Mouse (Mus musculus): ENCODE data around the gene Cyp2e1. TPM values are rescaled to one million over a fixed set of nuclear protein-coding genes. Genes with fewer than 3 reads are reported as not detected.

Cyp2e1 gene
- not detected in 2 replicates for polyA plus RNA-seq (2015; fragmentation: Nextera tagmentation; extraction: Ambion mirVana)

DNA sequence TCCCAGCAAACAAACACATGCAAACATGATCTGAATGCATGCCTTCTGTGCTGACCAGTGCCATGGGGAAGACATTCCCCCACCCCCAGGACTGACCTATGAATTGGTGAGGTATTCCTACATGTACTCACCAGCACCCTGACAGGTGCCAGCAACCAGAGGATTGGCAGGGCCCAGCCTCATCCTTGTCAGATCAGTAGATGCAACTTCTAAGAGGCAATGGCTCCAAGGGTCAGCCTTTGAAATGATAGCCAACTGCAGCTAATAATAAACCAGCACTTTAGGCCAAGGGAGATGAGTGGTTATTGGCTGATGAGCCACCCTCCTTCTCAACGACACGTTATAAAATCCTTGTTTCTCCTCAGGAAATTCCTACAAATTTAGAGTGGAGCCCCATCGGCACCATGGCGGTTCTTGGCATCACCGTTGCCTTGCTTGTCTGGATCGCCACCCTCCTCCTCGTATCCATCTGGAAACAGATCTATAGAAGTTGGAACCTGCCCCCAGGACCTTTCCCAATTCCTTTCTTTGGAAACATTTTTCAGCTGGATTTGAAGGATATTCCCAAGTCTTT, at the start of gene Cyp2e1:
TSS of gene Cyp2e1 (plus strand) at position 293 of the 574 bp plus-strand sequence.
- ATAC-seq (ENCODE audit: insufficient read depth, low FRiP score) = no peak

DNA sequence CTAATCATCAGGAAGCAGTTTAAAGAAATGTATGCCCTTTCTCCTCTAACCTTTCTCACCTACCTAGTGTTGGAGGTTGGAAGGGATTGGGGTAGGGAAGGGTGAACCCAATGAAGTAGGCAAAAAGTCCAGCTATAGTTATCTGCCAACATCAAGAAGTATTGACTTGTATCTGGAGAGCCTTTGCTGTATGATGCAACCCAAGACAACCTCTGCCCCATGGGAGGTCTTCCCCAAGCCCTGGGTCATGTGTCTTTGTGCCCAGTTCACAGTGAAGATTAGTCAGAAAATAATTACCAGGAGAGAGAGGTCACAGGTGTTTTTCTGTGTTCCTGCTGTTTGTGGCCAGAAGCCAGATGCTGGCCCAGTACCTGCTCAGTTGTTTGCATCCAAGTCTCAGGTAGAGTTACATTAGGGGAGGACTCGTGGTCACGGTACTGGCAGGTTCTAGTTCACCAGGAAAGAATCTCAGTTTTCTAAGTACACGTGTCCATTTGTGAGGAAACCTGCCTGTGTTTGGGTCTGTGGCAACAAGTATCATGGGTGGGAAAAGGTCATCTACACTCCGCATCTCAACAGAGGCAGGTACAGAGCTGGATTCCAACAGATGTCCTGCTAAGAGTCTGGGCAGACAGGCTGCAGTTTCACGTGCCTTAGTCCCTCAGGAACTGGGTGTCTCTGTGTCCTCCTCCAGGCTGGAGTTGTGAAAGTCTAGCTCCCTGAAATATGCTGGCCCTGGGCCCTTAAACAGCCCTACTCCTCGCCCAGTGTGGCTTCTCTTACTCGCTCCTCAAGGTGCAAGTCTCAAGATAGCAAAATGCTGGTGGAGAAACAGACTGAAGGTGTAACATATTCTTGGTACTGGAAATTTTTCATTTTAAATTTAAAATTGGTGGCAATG, 46.1 kb upstream of the Cyp2e1 start:
- no peak overlapping the region for H3K27ac ChIP-seq (ENCODE audit: low read length)
- WGBS = 83% methylated on average over 7 of the region's 7 CpGs
- no peaks in the 10 kb centered on the region for H3K4me1 ChIP-seq (ENCODE audit: control insufficient read depth, insufficient read depth, low read length)
- H3K9me3 ChIP-seq (replicated peaks; ENCODE audit: control insufficient read depth, low read length) = no peaks in the 10 kb centered on the region
- no peaks in the 10 kb centered on the region for H3K36me3 ChIP-seq (ENCODE audit: control insufficient read depth, insufficient read depth, low read length)
- H3K4me2 ChIP-seq (ENCODE audit: low read depth, low read length) = no peak overlapping the region
- H3K9ac ChIP-seq (ENCODE audit: low read length) = no peak overlapping the region
- H3K4me3 ChIP-seq (replicated peaks; ENCODE audit: low read length) = no peak overlapping the region
- ATAC-seq (ENCODE audit: insufficient read depth, low FRiP score) = no peak
- no peaks in the 10 kb centered on the region for H3K27me3 ChIP-seq (ENCODE audit: control insufficient read depth, insufficient read depth, low read length)

More for the DNA sequence above, at the start of gene Cyp2e1:
- Histone ChIP-seq H3K9me3 (replicated peaks; ENCODE audit: control insufficient read depth, low read length) (no peaks in the 10 kb centered on the region), H3K27me3 (ENCODE audit: control insufficient read depth, insufficient read depth, low read length) (no peaks in the 10 kb centered on the region), H3K4me1 (ENCODE audit: control insufficient read depth, insufficient read depth, low read length) (no peaks in the 10 kb centered on the region), H3K36me3 (ENCODE audit: control insufficient read depth, insufficient read depth, low read length) (no peaks in the 10 kb centered on the region), H3K4me2 (ENCODE audit: low read depth, low read length) (no peak within 1 kb of the TSS), H3K27ac (ENCODE audit: low read length) (no peak within 1 kb of the TSS), H3K9ac (ENCODE audit: low read length) (no peak within 1 kb of the TSS), H3K4me3 (replicated peaks; ENCODE audit: low read length) (no peak within 1 kb of the TSS)
- WGBS = 87% methylated on average over 7 of the region's 7 CpGs

- H3K4me1 ChIP-seq (ENCODE audit: control insufficient read depth, insufficient read depth, low read length) = no peaks in the 10 kb centered on the region
- no peaks in the 10 kb centered on the region for H3K9me3 ChIP-seq (replicated peaks; ENCODE audit: control insufficient read depth, low read length)
- H3K27ac ChIP-seq (ENCODE audit: low read length) = no peak overlapping the region
- 53% methylated on average over 6 of the region's 6 CpGs for WGBS
- H3K4me2 ChIP-seq (ENCODE audit: low read depth, low read length) = no peak overlapping the region
- H3K36me3 ChIP-seq (ENCODE audit: control insufficient read depth, insufficient read depth, low read length) = no peaks in the 10 kb centered on the region
- no peaks in the 10 kb centered on the region for H3K27me3 ChIP-seq (ENCODE audit: control insufficient read depth, insufficient read depth, low read length)
- no peak for ATAC-seq (ENCODE audit: insufficient read depth, low FRiP score)
- H3K9ac ChIP-seq (ENCODE audit: low read length) = no peak overlapping the region
- no peak overlapping the region for H3K4me3 ChIP-seq (replicated peaks; ENCODE audit: low read length)
Measured at GRCm38 (mm10) chr7:140721095-140721494, 42.4 kb upstream of the Cyp2e1 start.

DNA sequence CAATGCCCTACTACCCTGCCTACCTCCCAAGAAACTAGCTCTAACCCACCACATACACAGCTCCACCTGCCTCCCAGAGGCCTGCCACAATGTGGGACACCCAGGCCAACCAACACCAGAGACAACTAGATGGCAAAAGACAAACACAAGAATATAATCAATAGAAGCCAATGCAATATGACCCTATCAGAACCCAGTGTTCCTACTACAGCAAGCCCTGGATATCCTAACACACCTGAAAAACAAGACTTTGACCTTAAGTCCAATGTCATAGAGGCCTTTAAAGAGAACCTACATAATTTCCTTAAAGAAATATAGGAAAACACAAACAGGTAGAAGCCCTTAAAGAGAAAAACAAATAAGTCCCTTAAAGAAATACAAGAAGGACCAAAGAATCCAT, 38.0 kb upstream of the Cyp2e1 start:
- no peak overlapping the region for H3K27ac ChIP-seq (ENCODE audit: low read length)
- no peaks in the 10 kb centered on the region for H3K9me3 ChIP-seq (replicated peaks; ENCODE audit: control insufficient read depth, low read length)
- no peaks in the 10 kb centered on the region for H3K36me3 ChIP-seq (ENCODE audit: control insufficient read depth, insufficient read depth, low read length)
- H3K27me3 ChIP-seq (ENCODE audit: control insufficient read depth, insufficient read depth, low read length) = no peaks in the 10 kb centered on the region
- no peak for ATAC-seq (ENCODE audit: insufficient read depth, low FRiP score)
- H3K4me3 ChIP-seq (replicated peaks; ENCODE audit: low read length) = no peak overlapping the region
- H3K4me2 ChIP-seq (ENCODE audit: low read depth, low read length) = no peak overlapping the region
- no peaks in the 10 kb centered on the region for H3K4me1 ChIP-seq (ENCODE audit: control insufficient read depth, insufficient read depth, low read length)
- H3K9ac ChIP-seq (ENCODE audit: low read length) = no peak overlapping the region

GRCm38 (mm10) chr7:140733162-140733561, 30.4 kb upstream of the Cyp2e1 start:
- Histone ChIP-seq H3K4me3 (replicated peaks; ENCODE audit: low read length) (no peak overlapping the region), H3K9me3 (replicated peaks; ENCODE audit: control insufficient read depth, low read length) (no peaks in the 10 kb centered on the region), H3K27me3 (ENCODE audit: control insufficient read depth, insufficient read depth, low read length) (no peaks in the 10 kb centered on the region), H3K27ac (ENCODE audit: low read length) (no peak overlapping the region), H3K9ac (ENCODE audit: low read length) (no peak overlapping the region), H3K4me2 (ENCODE audit: low read depth, low read length) (no peak overlapping the region), H3K36me3 (ENCODE audit: control insufficient read depth, insufficient read depth, low read length) (no peaks in the 10 kb centered on the region), H3K4me1 (ENCODE audit: control insufficient read depth, insufficient read depth, low read length) (no peaks in the 10 kb centered on the region)
- no peak for ATAC-seq (ENCODE audit: insufficient read depth, low FRiP score)
- WGBS = 66% methylated on average over 2 of the region's 2 CpGs

DNA sequence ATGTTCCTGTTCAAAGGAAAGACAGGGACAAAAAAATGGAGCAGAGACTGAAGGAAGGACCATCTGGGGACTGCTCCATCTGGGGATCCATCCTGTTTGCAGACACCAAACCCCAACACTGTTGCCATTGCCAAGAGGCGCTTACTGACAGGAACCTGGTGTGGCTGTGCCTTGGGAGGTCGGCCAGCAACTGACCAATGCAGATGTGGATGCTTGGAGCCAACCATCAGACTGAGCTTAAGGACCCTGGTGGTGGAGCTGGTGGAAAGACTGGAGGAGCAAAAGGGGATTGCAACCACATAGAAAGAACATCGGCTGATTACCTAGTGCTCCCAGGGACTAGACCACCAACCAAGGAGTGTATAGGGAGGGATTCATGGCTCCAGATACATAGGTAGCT, 16.1 kb upstream of the Cyp2e1 start:
- Histone ChIP-seq H3K4me2 (ENCODE audit: low read depth, low read length) (no peak overlapping the region), H3K27ac (ENCODE audit: low read length) (no peak overlapping the region), H3K9me3 (replicated peaks; ENCODE audit: control insufficient read depth, low read length) (no peaks in the 10 kb centered on the region), H3K4me1 (ENCODE audit: control insufficient read depth, insufficient read depth, low read length) (no peaks in the 10 kb centered on the region), H3K27me3 (ENCODE audit: control insufficient read depth, insufficient read depth, low read length) (no peaks in the 10 kb centered on the region), H3K4me3 (replicated peaks; ENCODE audit: low read length) (no peak overlapping the region), H3K9ac (ENCODE audit: low read length) (no peak overlapping the region), H3K36me3 (ENCODE audit: control insufficient read depth, insufficient read depth, low read length) (no peaks in the 10 kb centered on the region)
- 73% methylated on average over 3 of the region's 3 CpGs for WGBS
- no peak for ATAC-seq (ENCODE audit: insufficient read depth, low FRiP score)

GRCm38 (mm10) chr7:140748116-140748826, 15.3 kb upstream of the Cyp2e1 start:
- H3K27ac ChIP-seq (ENCODE audit: low read length) = no peak overlapping the region
- H3K4me3 ChIP-seq (replicated peaks; ENCODE audit: low read length) = no peak overlapping the region
- no peaks in the 10 kb centered on the region for H3K9me3 ChIP-seq (replicated peaks; ENCODE audit: control insufficient read depth, low read length)
- no peaks in the 10 kb centered on the region for H3K27me3 ChIP-seq (ENCODE audit: control insufficient read depth, insufficient read depth, low read length)
- no peak overlapping the region for H3K4me2 ChIP-seq (ENCODE audit: low read depth, low read length)
- WGBS = 79% methylated on average over 6 of the region's 6 CpGs
- no peaks in the 10 kb centered on the region for H3K4me1 ChIP-seq (ENCODE audit: control insufficient read depth, insufficient read depth, low read length)
- H3K9ac ChIP-seq (ENCODE audit: low read length) = no peak overlapping the region
- no peak for ATAC-seq (ENCODE audit: insufficient read depth, low FRiP score)
- H3K36me3 ChIP-seq (ENCODE audit: control insufficient read depth, insufficient read depth, low read length) = no peaks in the 10 kb centered on the region

DNA sequence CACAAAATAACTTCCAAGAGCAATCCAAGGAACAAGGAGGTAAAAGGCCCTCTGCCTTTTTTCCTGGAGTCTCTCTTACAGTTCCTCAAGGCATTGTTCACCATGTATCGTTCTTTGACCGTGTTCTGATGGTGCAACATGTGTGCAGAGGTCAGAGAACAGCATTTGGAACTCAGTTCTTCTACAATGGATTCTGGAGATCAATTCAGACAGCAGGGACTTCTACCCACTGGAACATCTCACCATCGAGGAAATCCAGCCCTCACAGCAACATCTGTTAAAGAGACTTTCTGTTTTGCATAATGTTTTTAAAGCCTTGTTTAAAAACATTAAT, 14.7 kb upstream of the Cyp2e1 start:
- no peaks in the 10 kb centered on the region for H3K27me3 ChIP-seq (ENCODE audit: control insufficient read depth, insufficient read depth, low read length)
- H3K9ac ChIP-seq (ENCODE audit: low read length) = no peak overlapping the region
- no peaks in the 10 kb centered on the region for H3K36me3 ChIP-seq (ENCODE audit: control insufficient read depth, insufficient read depth, low read length)
- 78% methylated on average over 3 of the region's 3 CpGs for WGBS
- no peak for ATAC-seq (ENCODE audit: insufficient read depth, low FRiP score)
- no peak overlapping the region for H3K27ac ChIP-seq (ENCODE audit: low read length)
- no peak overlapping the region for H3K4me2 ChIP-seq (ENCODE audit: low read depth, low read length)
- H3K4me1 ChIP-seq (ENCODE audit: control insufficient read depth, insufficient read depth, low read length) = no peaks in the 10 kb centered on the region
- H3K9me3 ChIP-seq (replicated peaks; ENCODE audit: control insufficient read depth, low read length) = no peaks in the 10 kb centered on the region
- no peak overlapping the region for H3K4me3 ChIP-seq (replicated peaks; ENCODE audit: low read length)

- H3K4me3 ChIP-seq (replicated peaks; ENCODE audit: low read length) = no peak overlapping the region
- H3K36me3 ChIP-seq (ENCODE audit: control insufficient read depth, insufficient read depth, low read length) = no peaks in the 10 kb centered on the region
- no peaks in the 10 kb centered on the region for H3K9me3 ChIP-seq (replicated peaks; ENCODE audit: control insufficient read depth, low read length)
- no peak overlapping the region for H3K27ac ChIP-seq (ENCODE audit: low read length)
- H3K9ac ChIP-seq (ENCODE audit: low read length) = no peak overlapping the region
- no peaks in the 10 kb centered on the region for H3K4me1 ChIP-seq (ENCODE audit: control insufficient read depth, insufficient read depth, low read length)
- H3K4me2 ChIP-seq (ENCODE audit: low read depth, low read length) = no peak overlapping the region
- ATAC-seq (ENCODE audit: insufficient read depth, low FRiP score) = no peak
- no peaks in the 10 kb centered on the region for H3K27me3 ChIP-seq (ENCODE audit: control insufficient read depth, insufficient read depth, low read length)
Measured at GRCm38 (mm10) chr7:140754556-140754955, 9.0 kb upstream of the Cyp2e1 start.
